Mouse (Mus musculus): ENCODE data around the gene Chrng. TPM values are rescaled to one million over a fixed set of nuclear protein-coding genes. Genes with fewer than 3 reads are reported as not detected.
A peak's percentile ranks its signal among the peaks of the same experiment; 100 is the strongest.

The Chrng gene
- polyA plus RNA-seq, 1 experiment = not detected

DNA sequence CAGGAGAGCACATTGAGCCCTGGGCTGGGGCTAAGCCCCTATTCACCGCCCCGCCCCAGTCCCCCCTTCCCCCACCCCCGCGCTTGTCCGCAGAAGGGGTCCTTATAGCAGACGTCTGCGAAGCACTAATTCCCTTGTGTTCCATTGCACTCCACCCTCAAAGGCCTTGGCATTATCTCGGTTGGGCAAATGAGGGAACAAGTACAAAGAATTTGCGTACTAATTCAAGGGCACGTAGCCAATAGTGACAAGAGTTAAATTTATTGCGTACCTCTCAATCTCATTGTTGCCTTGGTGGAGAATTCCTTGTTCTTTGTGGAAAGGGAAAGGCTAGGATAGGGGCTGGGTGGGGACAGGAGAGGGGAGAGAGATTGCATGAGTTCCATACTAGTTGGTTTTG lies 53.2 kb downstream of the Chrng start:
- no peak overlapping the region for H3K27ac ChIP-seq (ENCODE audit: control insufficient read depth, insufficient read depth, low read depth, low read length)
- H3K4me3 ChIP-seq (ENCODE audit: control insufficient read depth, low read depth, low read length) = no peak overlapping the region
- TF ChIP-seq CTCF (IDR thresholded peaks at IDR 0.05; ENCODE audit: control insufficient read depth, insufficient read depth, insufficient replicate concordance, low read depth, low read length) = no peak
- TF ChIP-seq POLR2A (IDR thresholded peaks at IDR 0.05; ENCODE audit: control insufficient read depth, low read depth, low read length) = no peak
- no peaks in the 10 kb centered on the region for H3K27me3 ChIP-seq (ENCODE audit: control insufficient read depth, insufficient read depth, low read length)
- H3K4me1 ChIP-seq (ENCODE audit: control insufficient read depth, insufficient read depth, low read length) = peaks cover 7% of the 10 kb centered on the region
- H3K36me3 ChIP-seq (ENCODE audit: control insufficient read depth, insufficient read depth, low read length) = no peaks in the 10 kb centered on the region

DNA sequence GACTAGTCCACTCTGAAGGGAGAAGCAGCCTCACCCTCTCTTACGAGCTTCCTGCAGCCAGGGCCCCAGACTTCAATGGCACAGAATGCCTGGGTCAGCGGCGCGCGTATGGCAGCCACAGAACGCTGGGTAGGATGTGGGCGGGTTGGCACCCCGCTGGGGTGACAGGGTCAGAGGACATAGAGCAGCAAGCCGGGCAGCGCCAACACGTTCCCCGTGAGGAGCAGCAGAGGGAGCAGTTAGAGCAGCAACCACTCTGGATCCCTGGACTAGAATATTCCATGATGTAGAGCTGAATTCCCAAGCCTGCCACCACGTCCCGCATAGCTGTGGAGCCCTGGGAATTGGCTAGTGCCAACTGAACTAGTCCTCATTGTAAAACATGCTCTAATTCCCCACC lies 54.0 kb downstream of the Chrng start:
- no peaks in the 10 kb centered on the region for H3K27me3 ChIP-seq (ENCODE audit: control insufficient read depth, insufficient read depth, low read length)

DNA sequence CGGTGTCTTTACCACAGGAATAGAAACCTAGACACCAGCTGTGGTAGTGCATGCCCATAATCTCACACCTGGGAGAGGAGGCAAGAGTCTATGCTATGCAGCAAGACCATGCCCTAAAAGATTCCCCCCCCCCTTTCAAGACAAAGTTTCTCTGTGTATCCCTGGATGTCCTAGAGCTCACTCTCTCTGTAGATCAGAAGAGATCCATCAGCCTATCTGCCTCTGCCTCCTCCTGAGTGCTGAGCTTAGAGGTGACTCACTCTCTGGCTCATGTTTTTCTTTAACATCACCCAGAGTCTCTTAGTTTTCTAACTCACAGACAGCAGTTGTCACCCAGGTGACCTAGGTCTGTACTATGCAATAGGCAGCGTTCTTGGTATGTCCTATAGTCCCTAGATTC lies 54.9 kb downstream of the Chrng start:
- Histone ChIP-seq H3K27ac (ENCODE audit: control insufficient read depth, insufficient read depth, low read depth, low read length) (no peak overlapping the region), H3K4me3 (ENCODE audit: control insufficient read depth, low read depth, low read length) (no peak overlapping the region), H3K36me3 (ENCODE audit: control insufficient read depth, insufficient read depth, low read length) (no peaks in the 10 kb centered on the region), H3K4me1 (ENCODE audit: control insufficient read depth, insufficient read depth, low read length) (peaks cover 16% of the 10 kb centered on the region), H3K27me3 (ENCODE audit: control insufficient read depth, insufficient read depth, low read length) (no peaks in the 10 kb centered on the region)
- TF ChIP-seq POLR2A (IDR thresholded peaks at IDR 0.05; ENCODE audit: control insufficient read depth, low read depth, low read length) (no peak), CTCF (IDR thresholded peaks at IDR 0.05; ENCODE audit: control insufficient read depth, insufficient read depth, insufficient replicate concordance, low read depth, low read length) (no peak)

More for the DNA sequence above, 54.0 kb downstream of the Chrng start:
- no peak overlapping the region for H3K4me3 ChIP-seq (ENCODE audit: control insufficient read depth, low read depth, low read length)
- H3K27ac ChIP-seq (ENCODE audit: control insufficient read depth, insufficient read depth, low read depth, low read length) = no peak overlapping the region
- TF ChIP-seq CTCF (IDR thresholded peaks at IDR 0.05; ENCODE audit: control insufficient read depth, insufficient read depth, insufficient replicate concordance, low read depth, low read length) (peak; percentile 44; the same call in 1 of the 2 replicates), POLR2A (IDR thresholded peaks at IDR 0.05; ENCODE audit: control insufficient read depth, low read depth, low read length) (no peak)
- H3K4me1 ChIP-seq (ENCODE audit: control insufficient read depth, insufficient read depth, low read length) = peaks cover 12% of the 10 kb centered on the region
- H3K36me3 ChIP-seq (ENCODE audit: control insufficient read depth, insufficient read depth, low read length) = no peaks in the 10 kb centered on the region

Other genes with a start within 250 kb of the Chrng start
- 2.2 and 3.6 TPM in 2 replicates for gene Alppl2, start 114.7 kb upstream of the Chrng start, polyA plus RNA-seq (2012; rRNA removed)
- gene Alpi, start 103.1 kb upstream of the Chrng start, polyA plus RNA-seq (2012; rRNA removed) = 0.17 and 0.19 TPM in 2 replicates
- gene Akp3, start 79.7 kb upstream of the Chrng start, polyA plus RNA-seq (2012; rRNA removed) = 1.5 and 1.7 TPM in 2 replicates
- 5.8 and 6.8 TPM in 2 replicates for gene Ecel1, start 48.1 kb upstream of the Chrng start, polyA plus RNA-seq (2012; rRNA removed)
- gene Prss56, start 21.3 kb upstream of the Chrng start, polyA plus RNA-seq (2012; rRNA removed) = 19.1 and 25.3 TPM in 2 replicates
- gene Chrnd, start 14.1 kb upstream of the Chrng start, polyA plus RNA-seq (2012; rRNA removed) = 0.02 and 0.08 TPM in 2 replicates
- gene Eif4e2, start 9.3 kb downstream of the Chrng start, polyA plus RNA-seq (2012; rRNA removed) = 127 and 132 TPM in 2 replicates
- gene Efhd1, start 59.7 kb downstream of the Chrng start, polyA plus RNA-seq (2012; rRNA removed) = 418 and 483 TPM in 2 replicates
- gene Gigyf2, start 122.3 kb downstream of the Chrng start, polyA plus RNA-seq (2012; rRNA removed) = 63.6 and 74.0 TPM in 2 replicates
- gene Kcnj13, start 190.1 kb downstream of the Chrng start, polyA plus RNA-seq (2012; rRNA removed) = 0.16 and 0.31 TPM in 2 replicates

Measured in testis, adult 2 months (tissue).